Mouse (Mus musculus): ENCODE results near the gene Srsf5.

The Srsf5 gene

DNA sequence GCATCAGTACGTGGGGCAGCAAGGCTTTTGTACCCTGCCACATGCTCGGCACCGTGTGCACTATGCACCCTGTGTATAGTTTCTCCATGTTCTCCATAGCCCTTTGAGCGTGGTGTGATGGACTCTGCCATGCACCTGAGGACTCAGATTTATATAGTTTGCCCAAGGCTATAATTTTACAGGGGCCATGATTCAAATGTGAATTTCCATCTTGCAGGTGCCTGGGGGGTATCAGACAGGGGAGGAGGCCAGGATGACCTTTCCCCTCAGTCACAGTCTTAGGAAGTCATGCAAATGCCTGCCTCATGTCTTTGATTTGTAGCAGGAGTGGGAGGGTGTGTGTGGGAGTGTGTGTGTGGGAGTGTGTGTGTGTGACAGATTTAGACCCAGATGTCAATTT is 52.3 kb downstream of the Srsf5 start:
- DNase-seq (ENCODE audit: low read depth), result no peak

DNA sequence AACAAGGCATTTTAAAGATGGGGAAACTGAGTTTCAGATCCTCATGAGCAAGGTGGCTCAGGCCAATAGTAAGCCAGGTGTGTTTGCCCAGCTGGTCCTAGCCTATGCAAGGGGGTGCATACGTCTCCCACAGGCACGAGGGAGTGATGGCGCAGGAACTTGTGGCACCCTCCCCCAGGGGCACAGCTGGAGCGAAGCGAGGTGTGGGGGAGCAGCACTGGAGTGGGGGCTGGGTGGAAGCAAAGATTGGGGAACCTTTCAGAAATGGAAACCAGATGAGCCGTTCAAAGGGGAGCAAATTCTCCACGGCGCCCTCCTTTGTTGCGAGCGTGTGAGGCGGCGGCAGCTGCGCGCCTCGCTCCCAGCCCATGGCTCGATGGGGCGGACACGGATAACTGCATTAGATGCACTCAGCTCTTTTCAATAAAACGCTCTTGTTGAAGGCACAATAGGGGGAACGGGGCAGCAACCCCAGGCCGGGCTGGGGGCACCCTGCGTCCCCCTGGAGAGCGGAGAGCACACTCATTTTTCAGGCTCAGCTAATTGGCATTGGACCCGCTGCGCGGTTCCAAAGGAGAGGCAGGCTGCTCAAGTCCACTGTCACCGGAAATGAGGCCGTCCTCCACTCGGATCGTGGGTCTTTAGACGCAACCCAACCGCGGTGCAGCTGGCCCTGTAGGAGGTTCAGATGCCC is 53.4 kb downstream of the Srsf5 start:
- DNase-seq (ENCODE audit: low read depth), result no peak
